18 mouse cellular contexts compared by ENCODE assay signal in genomic region chr9:72158392-72158791, GRCm38 (mm10).
"Had no signal": no experiment of that assay in that cellular context is flagged by ENCODE, and none has a peak within 500 bp of the region (broad histone marks: within the 10 kb centered on the region; RNA-seq: fewer than 3 reads in every experiment).

No protein-coding gene starts in this region.

- H3K9ac ChIP-seq: liver, embryonic 15.5 days; liver, postnatal 0 days; lung, embryonic 15.5 days; midbrain, embryonic 12.5 days; neural tube, embryonic 12.5 days; stomach, embryonic 15.5 days had no signal

- H3K27ac ChIP-seq: liver, embryonic 15.5 days; lung, embryonic 15.5 days; macrophage; midbrain, embryonic 12.5 days; neural tube, embryonic 12.5 days; stomach, embryonic 15.5 days; stomach, postnatal 0 days had no signal

- H3K27me3 ChIP-seq: lung, embryonic 15.5 days; midbrain, embryonic 12.5 days; stomach, embryonic 15.5 days had no signal

- DNase-seq: liver, postnatal 0 days; lung, adult 2 months; lung, postnatal 14 days; midbrain, embryonic 14.5 days; right cerebral cortex, postnatal 14 days; thymus, adult 2 months; thymus, postnatal 25 days; thymus, postnatal 4 days had no signal

- H3K36me3 ChIP-seq: liver, embryonic 15.5 days; lung, embryonic 15.5 days; midbrain, embryonic 12.5 days; neural tube, embryonic 12.5 days; stomach, embryonic 15.5 days had no signal

- H3K4me3 ChIP-seq: liver, embryonic 15.5 days; lung, embryonic 15.5 days; megakaryocyte, embryonic 14.5 days; midbrain, embryonic 12.5 days; neural tube, embryonic 12.5 days; stomach, embryonic 15.5 days had no signal

- ATAC-seq: liver, postnatal 0 days; lung, postnatal 0 days; midbrain, embryonic 16.5 days had no signal

- H3K9me3 ChIP-seq: liver, embryonic 15.5 days; lung, embryonic 15.5 days; megakaryocyte, embryonic 14.5 days; midbrain, embryonic 12.5 days; neural tube, embryonic 12.5 days; stomach, embryonic 15.5 days had no signal

- H3K4me1 ChIP-seq: liver, embryonic 15.5 days; lung, embryonic 15.5 days; megakaryocyte, embryonic 14.5 days had no signal

- H3K4me2 ChIP-seq: liver, embryonic 15.5 days; lung, embryonic 15.5 days; midbrain, embryonic 12.5 days; neural tube, embryonic 12.5 days; stomach, embryonic 15.5 days had no signal
